Mouse (Mus musculus): ENCODE data around the gene Ccdc24.

DNA sequence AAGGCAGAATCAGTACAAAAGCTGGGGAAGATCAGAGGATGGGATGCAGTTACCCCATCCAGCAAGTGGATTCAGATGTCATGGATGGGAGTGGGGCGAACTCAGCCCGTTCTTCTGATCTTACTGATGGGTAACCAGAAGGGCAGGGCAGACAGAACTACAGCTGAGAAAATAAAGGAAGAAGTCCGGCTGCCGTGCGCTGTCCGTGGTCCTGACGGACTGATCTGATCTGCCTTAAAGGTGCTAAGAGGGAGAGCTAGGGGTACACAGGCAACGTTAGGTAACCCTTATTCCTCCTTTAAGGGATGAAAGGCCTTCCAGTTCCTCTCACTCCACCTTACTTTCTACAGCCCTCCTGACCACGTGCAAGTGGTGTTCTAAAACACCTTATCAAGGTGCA is 21.0 kb upstream of the Ccdc24 start:
- TF ChIP-seq POLR2A (IDR thresholded peaks at IDR 0.05; ENCODE audit: borderline replicate concordance, control insufficient read depth, low read depth, low read length) (no peak), CTCF (IDR thresholded peaks at IDR 0.05; ENCODE audit: control insufficient read depth, insufficient read depth, low read length) (no peak)
